Mouse (Mus musculus): ENCODE measurements at regions not wholly inside any gene's neighbourhood (a gene's known extent, or its start where the extent isn't known, plus 50 kb on each side); places are given as distances from the start of the nearest gene placed in this dataset.

DNA sequence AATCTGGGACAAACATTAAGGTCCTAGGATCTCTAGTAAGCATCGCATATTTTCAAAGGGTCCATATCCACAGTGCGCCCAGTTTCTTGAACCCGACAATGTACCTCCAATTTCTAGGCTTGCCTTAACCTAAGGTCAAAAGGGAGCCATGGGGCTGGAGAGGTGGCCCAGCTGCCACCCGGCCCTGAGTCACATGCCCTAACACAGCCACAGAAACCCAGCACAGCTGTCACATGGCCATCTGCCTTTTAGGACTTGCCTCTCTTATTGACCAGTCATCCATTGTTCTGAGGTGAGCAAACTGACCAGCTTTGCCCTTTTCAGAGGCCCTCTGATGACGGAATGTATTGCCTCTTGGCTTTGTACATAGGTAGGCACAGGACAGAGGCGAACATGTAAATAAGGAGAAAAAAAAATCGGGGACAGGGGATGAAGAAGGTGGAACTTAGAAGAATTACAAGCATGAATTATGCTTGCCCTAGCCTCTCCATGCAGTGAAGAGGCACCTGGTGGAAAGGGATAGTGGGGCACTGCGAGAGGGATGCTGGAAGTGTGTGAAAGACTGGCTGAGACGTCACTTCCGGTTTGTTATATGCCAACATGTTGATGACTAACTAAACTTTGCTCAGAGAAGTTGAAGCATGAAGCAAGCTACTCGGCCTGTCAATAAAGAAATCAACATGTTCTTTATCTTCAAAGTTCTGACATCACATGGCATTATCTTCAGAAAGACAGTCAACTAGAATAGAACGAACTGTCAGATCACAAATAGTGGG is 84.3 kb upstream of the Nap1l1 start:
- ATAC-seq (ENCODE audit: insufficient read depth, low read depth) (no peak), DNase-seq (ENCODE audit: low spot score) (no peak)
- Histone ChIP-seq H3K4me1 (ENCODE audit: control insufficient read depth, insufficient read depth) (peaks cover 17% of the 10 kb centered on the region), H3K36me3 (replicated peaks; ENCODE audit: control insufficient read depth, insufficient read depth, low read length) (no peaks in the 10 kb centered on the region), H3K4me2 (ENCODE audit: low read depth, low read length) (no peak overlapping the region), H3K9me3 (replicated peaks; ENCODE audit: control insufficient read depth, low read length) (no peaks in the 10 kb centered on the region), H3K27me3 (ENCODE audit: control insufficient read depth, insufficient read depth, low read length) (no peaks in the 10 kb centered on the region), H3K27ac (ENCODE audit: low read depth) (no peak overlapping the region), H3K9ac (replicated peaks; ENCODE audit: low read depth, low read length) (no peak overlapping the region), H3K4me3 (ENCODE audit: low read depth, low read length) (no peak overlapping the region)
- TF ChIP-seq CTCF (IDR thresholded peaks at IDR 0.05; ENCODE audit: low read depth) (no peak), EP300 (IDR thresholded peaks at IDR 0.05; ENCODE audit: low read depth) (no peak)
- 79% methylated on average over 12 of the region's 12 CpGs for WGBS

DNA sequence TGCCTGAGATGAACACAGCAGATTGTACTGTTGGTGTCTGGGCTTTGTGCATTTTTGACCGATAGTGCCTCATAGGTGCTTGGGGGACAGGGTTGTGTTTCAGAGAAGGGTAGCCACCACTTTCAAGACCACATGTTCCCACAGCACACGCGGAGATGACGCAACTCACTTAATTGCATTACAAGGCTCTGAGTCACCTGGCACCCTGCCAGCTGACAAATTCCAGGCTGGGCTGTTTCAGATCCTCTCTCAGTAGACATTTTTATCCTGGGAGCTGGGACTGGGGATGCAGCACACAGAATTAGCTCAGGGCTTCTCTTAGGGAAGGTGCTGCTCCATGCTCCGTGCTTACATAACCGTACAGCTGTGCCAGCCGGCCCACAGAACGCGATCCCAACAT is 83.1 kb upstream of the Nap1l1 start:
- Histone ChIP-seq H3K27me3 (ENCODE audit: control insufficient read depth, insufficient read depth, low read length) (no peaks in the 10 kb centered on the region), H3K4me3 (ENCODE audit: low read depth, low read length) (peak overlapping the region; percentile 6; the same call in 1 of the 2 replicates), H3K9ac (replicated peaks; ENCODE audit: low read depth, low read length) (no peak overlapping the region), H3K36me3 (replicated peaks; ENCODE audit: control insufficient read depth, insufficient read depth, low read length) (no peaks in the 10 kb centered on the region), H3K9me3 (replicated peaks; ENCODE audit: control insufficient read depth, low read length) (no peaks in the 10 kb centered on the region), H3K4me2 (ENCODE audit: low read depth, low read length) (peak overlapping the region; percentile 49), H3K4me1 (ENCODE audit: control insufficient read depth, insufficient read depth) (peaks cover 17% of the 10 kb centered on the region), H3K27ac (ENCODE audit: low read depth) (peak overlapping the region; percentile 14; the same call in 1 of the 2 replicates)
- 4% methylated on average over 9 of the region's 9 CpGs for WGBS
- ATAC-seq (ENCODE audit: insufficient read depth, low read depth): peak; percentile 84
- TF ChIP-seq EP300 (IDR thresholded peaks at IDR 0.05; ENCODE audit: low read depth): peak; percentile 35; the same call in 1 of the 2 replicates
- no peak for TF ChIP-seq CTCF (IDR thresholded peaks at IDR 0.05; ENCODE audit: low read depth)
- peak; percentile 79 for DNase-seq (ENCODE audit: low spot score)

DNA sequence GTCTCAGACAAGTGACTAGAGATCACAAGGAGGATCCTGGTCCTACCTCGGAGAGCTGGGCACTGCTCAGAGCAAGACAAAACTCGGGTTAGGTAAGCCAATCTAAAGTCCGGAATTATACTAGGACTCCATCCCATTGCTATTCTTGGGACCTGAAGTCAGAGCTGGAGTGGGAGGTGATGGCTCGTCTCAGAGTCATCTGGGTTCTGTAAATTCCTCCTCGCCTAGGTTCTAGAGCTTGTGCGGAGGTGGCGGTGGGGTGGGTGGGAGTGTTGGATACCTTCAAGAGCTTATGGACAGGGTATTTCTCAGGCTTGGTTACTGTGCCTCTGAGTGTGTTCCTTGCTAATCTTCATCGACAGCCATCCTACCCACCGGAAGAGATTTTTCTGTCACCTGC is 78.6 kb upstream of the Nap1l1 start:
- H3K9ac ChIP-seq (replicated peaks; ENCODE audit: low read depth, low read length): no peak overlapping the region
- TF ChIP-seq CTCF (IDR thresholded peaks at IDR 0.05; ENCODE audit: low read depth) (no peak), EP300 (IDR thresholded peaks at IDR 0.05; ENCODE audit: low read depth) (no peak)
- WGBS: 83% methylated on average over 9 of the region's 9 CpGs
- ATAC-seq (ENCODE audit: insufficient read depth, low read depth): no peak
- no peaks in the 10 kb centered on the region for H3K36me3 ChIP-seq (replicated peaks; ENCODE audit: control insufficient read depth, insufficient read depth, low read length)
- H3K4me2 ChIP-seq (ENCODE audit: low read depth, low read length): no peak overlapping the region
- H3K27ac ChIP-seq (ENCODE audit: low read depth): no peak overlapping the region
- no peak for DNase-seq (ENCODE audit: low spot score)
- H3K4me1 ChIP-seq (ENCODE audit: control insufficient read depth, insufficient read depth): peaks cover 15% of the 10 kb centered on the region
- no peak overlapping the region for H3K4me3 ChIP-seq (ENCODE audit: low read depth, low read length)
- H3K9me3 ChIP-seq (replicated peaks; ENCODE audit: control insufficient read depth, low read length): no peaks in the 10 kb centered on the region
- H3K27me3 ChIP-seq (ENCODE audit: control insufficient read depth, insufficient read depth, low read length): no peaks in the 10 kb centered on the region

DNA sequence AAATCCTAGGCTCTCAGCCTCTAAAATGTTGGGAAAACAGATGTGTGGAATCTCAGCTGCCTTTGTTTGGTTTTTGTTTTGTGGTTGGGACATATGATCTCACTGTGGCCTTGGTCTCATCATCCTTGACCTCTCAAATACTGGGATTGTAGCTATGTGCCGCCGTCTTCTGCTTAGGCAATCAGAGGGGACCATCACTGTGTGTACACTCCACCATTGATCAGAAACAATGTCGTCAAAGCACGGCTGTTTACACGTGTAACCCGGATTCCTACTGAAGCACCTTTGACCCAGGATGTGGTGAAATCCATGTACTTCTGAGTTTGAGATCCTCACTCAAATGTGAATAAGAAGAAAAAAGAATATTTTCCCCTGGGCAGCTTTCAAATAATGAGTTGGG is 68.0 kb upstream of the Nap1l1 start:
- WGBS: 92% methylated on average over 6 of the region's 6 CpGs

DNA sequence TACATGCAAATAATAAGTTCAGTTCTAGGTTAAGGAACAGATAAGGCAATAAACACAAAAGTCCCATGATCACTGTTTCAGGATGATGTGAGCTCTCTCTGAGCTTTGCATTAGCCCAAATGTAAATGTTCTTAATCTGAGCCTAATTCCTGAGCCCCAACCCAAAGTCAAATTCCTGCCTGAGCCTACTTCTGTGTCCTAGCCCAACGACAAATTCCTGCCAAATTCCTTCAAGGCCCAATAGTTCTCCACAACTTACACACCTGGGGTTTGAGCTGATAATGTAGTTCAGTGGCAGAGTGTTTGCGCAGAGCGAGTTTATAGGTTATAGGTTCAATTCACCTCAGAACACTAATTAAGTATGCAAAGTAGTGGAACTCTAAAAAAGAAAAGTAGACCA is 64.1 kb upstream of the Nap1l1 start:
- 79% methylated on average over 3 of the region's 3 CpGs for WGBS
- Histone ChIP-seq H3K4me2 (ENCODE audit: low read depth, low read length) (no peak overlapping the region), H3K27ac (ENCODE audit: low read depth) (no peak overlapping the region), H3K4me1 (ENCODE audit: control insufficient read depth, insufficient read depth) (no peaks in the 10 kb centered on the region), H3K4me3 (ENCODE audit: low read depth, low read length) (no peak overlapping the region), H3K36me3 (replicated peaks; ENCODE audit: control insufficient read depth, insufficient read depth, low read length) (no peaks in the 10 kb centered on the region), H3K9ac (replicated peaks; ENCODE audit: low read depth, low read length) (no peak overlapping the region), H3K27me3 (ENCODE audit: control insufficient read depth, insufficient read depth, low read length) (no peaks in the 10 kb centered on the region), H3K9me3 (replicated peaks; ENCODE audit: control insufficient read depth, low read length) (no peaks in the 10 kb centered on the region)
- DNase-seq (ENCODE audit: low spot score): no peak
- TF ChIP-seq EP300 (IDR thresholded peaks at IDR 0.05; ENCODE audit: low read depth) (no peak), CTCF (IDR thresholded peaks at IDR 0.05; ENCODE audit: low read depth) (no peak)
- ATAC-seq (ENCODE audit: insufficient read depth, low read depth): no peak

More for the DNA sequence above, 68.0 kb upstream of the Nap1l1 start:
- Histone ChIP-seq H3K9ac (replicated peaks; ENCODE audit: low read depth, low read length) (no peak overlapping the region), H3K27ac (ENCODE audit: low read depth) (no peak overlapping the region), H3K4me1 (ENCODE audit: control insufficient read depth, insufficient read depth) (no peaks in the 10 kb centered on the region), H3K27me3 (ENCODE audit: control insufficient read depth, insufficient read depth, low read length) (no peaks in the 10 kb centered on the region), H3K36me3 (replicated peaks; ENCODE audit: control insufficient read depth, insufficient read depth, low read length) (no peaks in the 10 kb centered on the region), H3K4me3 (ENCODE audit: low read depth, low read length) (no peak overlapping the region), H3K4me2 (ENCODE audit: low read depth, low read length) (no peak overlapping the region), H3K9me3 (replicated peaks; ENCODE audit: control insufficient read depth, low read length) (no peaks in the 10 kb centered on the region)
- TF ChIP-seq EP300 (IDR thresholded peaks at IDR 0.05; ENCODE audit: low read depth) (no peak), CTCF (IDR thresholded peaks at IDR 0.05; ENCODE audit: low read depth) (no peak)
- DNase-seq (ENCODE audit: low spot score) (no peak), ATAC-seq (ENCODE audit: insufficient read depth, low read depth) (no peak)

DNA sequence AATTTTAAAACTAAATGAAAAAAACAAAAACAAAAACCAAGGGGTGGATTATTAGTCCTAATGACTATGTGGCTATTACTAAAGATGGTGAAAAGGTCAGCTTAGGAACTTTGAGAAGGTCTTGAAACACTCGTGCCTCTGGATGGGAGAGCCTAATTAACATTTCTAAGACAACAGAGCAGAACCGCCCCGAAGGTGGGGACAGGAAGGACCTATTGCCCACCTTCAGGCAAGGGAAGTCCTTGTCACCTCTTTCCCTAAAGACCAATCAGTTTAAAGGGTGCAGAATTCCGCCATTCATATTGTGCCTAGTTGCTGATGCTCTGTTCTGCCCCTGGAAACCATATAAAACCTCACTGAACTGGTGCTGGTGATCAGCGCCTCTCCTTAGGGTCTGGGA is 63.5 kb upstream of the Nap1l1 start:
- ATAC-seq (ENCODE audit: insufficient read depth, low read depth): no peak
- Histone ChIP-seq H3K4me2 (ENCODE audit: low read depth, low read length) (no peak overlapping the region), H3K36me3 (replicated peaks; ENCODE audit: control insufficient read depth, insufficient read depth, low read length) (no peaks in the 10 kb centered on the region), H3K27ac (ENCODE audit: low read depth) (no peak overlapping the region), H3K4me1 (ENCODE audit: control insufficient read depth, insufficient read depth) (no peaks in the 10 kb centered on the region), H3K9ac (replicated peaks; ENCODE audit: low read depth, low read length) (no peak overlapping the region), H3K27me3 (ENCODE audit: control insufficient read depth, insufficient read depth, low read length) (no peaks in the 10 kb centered on the region), H3K4me3 (ENCODE audit: low read depth, low read length) (no peak overlapping the region), H3K9me3 (replicated peaks; ENCODE audit: control insufficient read depth, low read length) (no peaks in the 10 kb centered on the region)
- 86% methylated on average over 5 of the region's 5 CpGs for WGBS
- no peak for TF ChIP-seq EP300 (IDR thresholded peaks at IDR 0.05; ENCODE audit: low read depth)
- TF ChIP-seq CTCF (IDR thresholded peaks at IDR 0.05; ENCODE audit: low read depth): no peak
- DNase-seq (ENCODE audit: low spot score): no peak

Data from heart, postnatal 0 days (tissue).